Mouse (Mus musculus): ENCODE measurements at regions not wholly inside any gene's neighbourhood (a gene's known extent, or its start where the extent isn't known, plus 50 kb on each side); places are given as distances from the start of the nearest gene placed in this dataset.
A peak's percentile ranks its signal among the peaks of the same experiment; 100 is the strongest.
"Not testable (repeated sequence)": the region's sequence is repeated elsewhere in the genome, so short reads cannot be mapped to it uniquely, and the experiment has no call there.

DNA sequence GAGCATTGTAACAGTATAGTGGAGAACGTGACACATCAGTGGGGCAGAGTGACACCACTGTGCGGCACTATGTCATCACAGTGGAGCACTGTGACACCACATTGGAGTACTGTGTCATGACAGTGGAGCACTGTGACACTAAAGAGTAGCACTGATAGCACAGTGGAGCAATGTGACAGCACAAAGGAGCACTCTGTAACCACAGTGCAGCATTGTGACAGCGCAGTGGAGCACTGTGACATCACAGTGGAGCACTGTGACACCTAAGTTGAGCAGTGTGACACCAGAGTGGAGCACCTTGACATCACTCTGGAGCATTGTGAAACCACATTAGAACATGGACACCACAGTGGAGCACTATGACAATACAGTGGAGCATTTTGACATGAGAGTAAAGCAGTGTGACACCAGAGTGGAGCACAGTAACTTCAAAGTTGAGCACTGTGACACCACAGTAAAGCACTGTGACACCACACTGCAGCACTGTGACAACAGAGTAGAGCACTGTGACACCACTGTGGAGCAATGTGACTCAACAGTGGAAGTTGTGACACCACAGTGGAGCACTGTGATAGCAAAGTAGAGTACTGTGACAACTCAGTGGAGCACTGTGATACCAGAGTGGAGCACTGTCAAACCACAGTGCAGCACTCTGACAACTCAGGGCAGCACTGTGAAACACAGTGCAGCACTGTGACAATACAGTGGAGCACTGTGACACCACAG is 77.5 kb upstream of the Scaf8 start:
- ATAC-seq: no peak
- no peak overlapping the region for H3K9ac ChIP-seq
- H3K9me3 ChIP-seq: no peaks in the 10 kb centered on the region
- no peaks in the 10 kb centered on the region for H3K27me3 ChIP-seq (replicated peaks)
- no peaks in the 10 kb centered on the region for H3K36me3 ChIP-seq
- H3K27ac ChIP-seq: no peak overlapping the region
- H3K4me3 ChIP-seq (replicated peaks): no peak overlapping the region
- no peaks in the 10 kb centered on the region for H3K4me1 ChIP-seq (replicated peaks)
- H3K4me2 ChIP-seq (replicated peaks): no peak overlapping the region
- 39% methylated on average over 3 of the region's 3 CpGs for WGBS

DNA sequence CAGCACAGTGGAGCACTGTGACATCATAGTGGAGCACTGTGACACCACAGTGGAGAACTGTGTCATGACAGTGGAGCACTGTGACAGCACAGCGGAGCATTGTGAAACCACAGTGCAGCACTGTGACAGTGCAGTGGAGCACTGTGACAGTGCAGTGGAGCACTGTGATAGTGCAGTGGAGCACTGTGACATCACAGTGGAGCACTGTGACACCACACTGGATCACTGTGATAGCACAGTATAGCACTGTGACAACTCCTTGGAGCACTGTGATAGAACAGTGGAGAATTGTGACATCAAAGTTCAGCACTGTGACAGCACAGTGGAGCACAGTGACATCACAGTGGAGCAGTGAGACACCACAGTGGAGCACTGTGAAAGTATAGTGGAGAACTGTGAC is 76.7 kb upstream of the Scaf8 start:
- no peak overlapping the region for H3K4me2 ChIP-seq (replicated peaks)
- no peaks in the 10 kb centered on the region for H3K4me1 ChIP-seq (replicated peaks)
- H3K9ac ChIP-seq: no peak overlapping the region
- ATAC-seq: no peak
- no peaks in the 10 kb centered on the region for H3K36me3 ChIP-seq
- no peak overlapping the region for H3K27ac ChIP-seq
- H3K27me3 ChIP-seq (replicated peaks): no peaks in the 10 kb centered on the region
- WGBS: 79% methylated on average over 1 of the region's 1 CpGs
- H3K4me3 ChIP-seq (replicated peaks): no peak overlapping the region
- H3K9me3 ChIP-seq: no peaks in the 10 kb centered on the region

DNA sequence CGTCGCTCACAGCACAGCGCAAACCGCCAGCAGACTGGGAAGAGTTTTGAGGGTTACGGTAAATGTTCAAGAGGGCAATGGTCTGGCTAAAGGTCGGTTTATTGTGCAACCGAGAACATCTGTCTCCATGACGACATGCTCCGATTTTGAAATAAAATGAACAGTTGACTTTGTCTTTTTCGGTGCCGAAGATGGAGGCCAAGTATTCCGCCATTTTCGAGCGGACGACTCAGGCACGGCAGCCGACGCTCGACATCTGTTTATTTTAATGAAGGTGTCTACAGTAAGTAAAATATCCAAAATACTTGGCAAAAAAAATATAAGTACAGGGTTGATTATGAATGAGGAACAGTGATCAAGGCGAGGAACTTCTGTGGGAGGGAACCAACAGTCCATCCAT is 70.3 kb upstream of the Scaf8 start:
- H3K9ac ChIP-seq; H3K27ac ChIP-seq; ATAC-seq; H3K4me2 ChIP-seq (replicated peaks); H3K4me3 ChIP-seq (replicated peaks); H3K27me3 ChIP-seq (replicated peaks); H3K9me3 ChIP-seq; H3K4me1 ChIP-seq (replicated peaks); H3K36me3 ChIP-seq: not testable (repeated sequence)
- WGBS: 86% methylated on average over 20 of the region's 20 CpGs

DNA sequence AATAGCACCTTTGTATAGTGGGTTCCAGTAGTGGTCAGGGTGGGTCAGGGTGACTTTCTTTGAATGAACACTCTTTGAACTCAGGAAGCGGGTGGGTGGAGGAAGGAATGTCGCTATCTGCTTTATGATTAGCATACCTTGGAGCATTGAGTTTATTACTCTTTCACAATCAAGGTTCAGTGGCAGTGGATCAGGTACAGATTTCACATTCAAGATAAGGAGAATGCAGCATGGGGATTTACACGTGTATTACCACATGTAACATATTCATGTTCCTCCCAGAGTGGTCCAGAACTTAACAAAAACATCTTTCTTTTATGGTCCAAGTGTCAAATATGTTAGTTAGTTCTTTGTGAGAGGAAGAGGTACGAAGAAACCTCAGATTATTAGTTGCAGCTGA is 60.9 kb upstream of the Scaf8 start:
- H3K4me2 ChIP-seq (replicated peaks); H3K9ac ChIP-seq; H3K36me3 ChIP-seq; H3K27ac ChIP-seq; H3K4me3 ChIP-seq (replicated peaks); H3K9me3 ChIP-seq; H3K27me3 ChIP-seq (replicated peaks); H3K4me1 ChIP-seq (replicated peaks): not testable (repeated sequence)
- ATAC-seq: peak; percentile 89
- WGBS: 69% methylated on average over 4 of the region's 4 CpGs

DNA sequence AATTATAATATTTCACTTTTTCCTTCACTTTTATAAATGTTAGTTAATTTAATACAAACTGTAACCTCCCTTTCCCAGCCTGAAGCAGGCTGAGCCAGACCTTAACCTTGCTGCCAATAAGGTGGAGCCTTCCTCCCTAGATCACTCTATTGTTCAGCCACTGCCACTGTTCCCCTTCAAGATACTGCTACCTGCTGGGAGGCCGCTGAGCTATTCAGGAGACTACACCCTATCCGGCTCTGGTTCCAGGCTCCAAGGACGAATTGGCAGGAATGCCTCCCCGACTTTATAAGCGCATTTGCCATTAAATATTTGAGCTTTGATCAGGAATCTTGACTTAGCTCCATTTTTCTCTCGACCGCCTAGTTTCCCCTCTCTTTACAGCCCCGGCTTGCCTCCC is 59.9 kb upstream of the Scaf8 start:
- not testable (repeated sequence) for H3K36me3 ChIP-seq; H3K27ac ChIP-seq; H3K9me3 ChIP-seq; H3K4me3 ChIP-seq (replicated peaks); H3K9ac ChIP-seq; ATAC-seq; H3K4me2 ChIP-seq (replicated peaks); H3K4me1 ChIP-seq (replicated peaks); H3K27me3 ChIP-seq (replicated peaks)
- WGBS: 39% methylated on average over 8 of the region's 8 CpGs

DNA sequence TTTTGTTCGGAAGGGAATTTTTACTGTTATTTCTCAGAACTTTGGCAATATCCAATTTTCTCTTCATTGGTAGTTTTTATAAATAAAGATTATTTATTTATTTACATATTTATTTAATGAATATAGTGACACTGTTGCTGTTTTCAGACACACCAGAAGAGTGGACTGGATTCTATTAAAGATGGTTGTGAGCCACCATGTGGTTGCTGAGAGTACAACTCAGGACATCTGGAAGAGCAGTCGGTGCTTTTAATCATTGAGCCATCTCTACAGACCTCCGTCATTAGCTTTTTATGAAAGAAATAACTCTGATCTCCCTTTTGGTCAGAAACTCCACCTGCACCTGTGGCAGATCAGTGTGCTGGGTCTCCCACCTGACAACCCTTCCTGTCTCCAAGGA is 59.4 kb upstream of the Scaf8 start:
- H3K4me2 ChIP-seq (replicated peaks); H3K27me3 ChIP-seq (replicated peaks); H3K9ac ChIP-seq; H3K9me3 ChIP-seq; ATAC-seq; H3K36me3 ChIP-seq; H3K4me1 ChIP-seq (replicated peaks); H3K4me3 ChIP-seq (replicated peaks); H3K27ac ChIP-seq: not testable (repeated sequence)
- 82% methylated on average over 3 of the region's 3 CpGs for WGBS

DNA sequence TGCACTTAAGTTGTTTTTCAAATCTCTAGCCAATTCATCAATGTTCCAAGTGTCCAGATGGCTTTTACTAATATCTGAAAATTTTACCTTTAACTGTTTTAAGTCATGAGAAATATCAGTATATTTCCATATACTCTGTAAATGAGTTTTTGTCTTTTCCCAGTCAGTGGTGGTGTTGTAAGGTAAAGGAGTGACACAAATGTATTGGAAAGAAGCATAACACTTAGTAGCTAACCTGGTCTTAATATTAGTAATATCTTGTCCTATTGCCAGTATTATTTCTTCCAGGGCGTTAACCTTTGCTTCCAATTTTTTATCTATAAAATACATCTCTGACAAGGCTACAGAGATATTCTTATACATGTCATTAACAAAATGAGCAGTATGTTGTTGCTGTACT is 51.4 kb upstream of the Scaf8 start:
- not testable (repeated sequence) for H3K4me2 ChIP-seq (replicated peaks); H3K9me3 ChIP-seq; H3K4me1 ChIP-seq (replicated peaks); H3K27me3 ChIP-seq (replicated peaks); H3K27ac ChIP-seq; H3K36me3 ChIP-seq; H3K9ac ChIP-seq; H3K4me3 ChIP-seq (replicated peaks); ATAC-seq
- 93% methylated on average over 1 of the region's 1 CpGs for WGBS

Data from intestine, embryonic 15.5 days (tissue).